Mouse (Mus musculus) CH12.LX (cell line): Measurements from ENCODE around the gene Rapgef2. TPM values are rescaled to one million over a fixed set of nuclear protein-coding genes. Genes with fewer than 3 reads are reported as not detected.

Experiments used
- DNase-seq: peaks from one replicate; pipeline ENCODE4 v3.0.0-alpha.2; 2013; ENCODE audit errors: extremely low read depth
- H3K27ac ChIP-seq: 2 replicates; pipeline ENCODE4 v1.5.1; 2012; ENCODE audit warnings: low read depth, mild to moderate bottlenecking, control low read depth, moderate library complexity; ENCODE audit not compliant: insufficient read depth
- H3K27me3 ChIP-seq: replicated peaks from 2 replicates; pipeline ENCODE3; 2012; ENCODE audit warnings: inconsistent platforms
- H3K36me3 ChIP-seq, 2 experiments: replicated peaks in 1 of 2; 2 replicates each; pipeline versions ENCODE3 to v1.6.1; 2012; ENCODE audit warnings: inconsistent platforms in 1 of 2, low read length in 1 of 2, mild to moderate bottlenecking in 1 of 2, mixed read lengths in 1 of 2, moderate library complexity in 1 of 2; ENCODE audit not compliant: control insufficient read depth in 1 of 2, insufficient read depth in 1 of 2
- H3K4me1 ChIP-seq, 2 experiments: 2 replicates each; pipeline ENCODE4 v1.6.1; 2012; ENCODE audit warnings: inconsistent platforms in 1 of 2, moderate library complexity in 1 of 2; ENCODE audit not compliant: insufficient read depth in 2 of 2, control insufficient read depth in 1 of 2
- H3K4me2 ChIP-seq: 2 replicates; pipeline ENCODE4 v1.6.1; 2012; ENCODE audit warnings: low read depth, mild to moderate bottlenecking, control low read depth; ENCODE audit not compliant: poor library complexity, insufficient read depth, severe bottlenecking
- H3K4me3 ChIP-seq, 3 experiments: fragments of 150-350 bp in 1 of 3; sonication (generic) in 1 of 3; replicated peaks in 1 of 3; 2 replicates each; pipeline versions ENCODE3 to v1.5.1; 2011 to 2012; ENCODE audit warnings: low read depth in 2 of 3, low read length in 2 of 3, mild to moderate bottlenecking in 2 of 3, moderate library complexity in 2 of 3, control low read depth in 1 of 3, improper control_type of control experiment in 1 of 3, inconsistent platforms in 1 of 3, mixed read lengths in 1 of 3; ENCODE audit not compliant: poor library complexity in 1 of 3
- H3K79me2 ChIP-seq: replicated peaks from 2 replicates; pipeline ENCODE4 v1.6.1; 2012; ENCODE audit warnings: mild to moderate bottlenecking, moderate library complexity; ENCODE audit not compliant: control insufficient read depth, poor library complexity, insufficient read depth, severe bottlenecking; ENCODE audit errors: extremely low read depth
- H3K9ac ChIP-seq: 2 replicates; pipeline ENCODE4 v1.6.1; 2012; ENCODE audit warnings: low read depth, mild to moderate bottlenecking, control low read depth, moderate library complexity; ENCODE audit not compliant: insufficient read depth
- H3K9me3 ChIP-seq: replicated peaks from 2 replicates; pipeline ENCODE3; 2012; ENCODE audit warnings: low read length, inconsistent platforms, mixed read lengths
- BHLHE40 ChIP-seq: IDR thresholded peaks from 2 replicates; pipeline ENCODE4 v1.6.1; 2011; ENCODE audit warnings: mild to moderate bottlenecking, low read depth, low read length, improper control_type of control experiment
- CHD2 ChIP-seq: IDR thresholded peaks from 2 replicates; pipeline ENCODE4 v1.6.1; 2011; ENCODE audit warnings: low read length, improper control_type of control experiment
- E2F4 ChIP-seq: IDR thresholded peaks from 2 replicates; pipeline ENCODE4 v1.6.1; 2011; ENCODE audit warnings: low read depth, low read length, improper control_type of control experiment; ENCODE audit not compliant: insufficient replicate concordance
- ELF1 ChIP-seq: IDR thresholded peaks from 2 replicates; pipeline ENCODE4 v1.6.1; 2014; ENCODE audit warnings: low read depth, mild to moderate bottlenecking, inconsistent platforms, low read length, improper control_type of control experiment
- EP300 ChIP-seq: IDR thresholded peaks from 2 replicates; pipeline ENCODE4 v1.6.1; 2011; ENCODE audit warnings: low read length, improper control_type of control experiment
- ETS1 ChIP-seq: conservative IDR thresholded peaks from 2 replicates; pipeline ENCODE4 v1.6.1; 2012; ENCODE audit warnings: low read depth, mild to moderate bottlenecking, inconsistent platforms, low read length, improper control_type of control experiment, moderate library complexity
- GABPA ChIP-seq: IDR thresholded peaks from 2 replicates; pipeline ENCODE4 v1.6.1; 2012; ENCODE audit warnings: low read depth, low read length, improper control_type of control experiment, inconsistent platforms; ENCODE audit not compliant: insufficient replicate concordance
- JUN ChIP-seq: IDR thresholded peaks from 2 replicates; pipeline ENCODE4 v1.6.1; 2011; ENCODE audit warnings: low read depth, mild to moderate bottlenecking, low read length, improper control_type of control experiment, moderate library complexity; ENCODE audit not compliant: insufficient read depth
- KAT2A ChIP-seq: IDR thresholded peaks from 2 replicates; pipeline ENCODE4 v1.6.1; 2012; ENCODE audit warnings: low read length, improper control_type of control experiment, inconsistent platforms; ENCODE audit not compliant: insufficient replicate concordance
- MAFK ChIP-seq: IDR thresholded peaks from 2 replicates; pipeline ENCODE4 v1.6.1; 2011; ENCODE audit warnings: low read length, improper control_type of control experiment; ENCODE audit not compliant: insufficient replicate concordance
- MAZ ChIP-seq: IDR thresholded peaks from 2 replicates; pipeline ENCODE4 v1.6.1; 2012; ENCODE audit warnings: low read depth, mild to moderate bottlenecking, inconsistent platforms, low read length, improper control_type of control experiment, moderate library complexity
- MXI1 ChIP-seq: IDR thresholded peaks from 2 replicates; pipeline ENCODE4 v1.6.1; 2011; ENCODE audit warnings: mild to moderate bottlenecking, low read depth, low read length, improper control_type of control experiment
- MYC ChIP-seq: IDR thresholded peaks from 2 replicates; pipeline ENCODE4 v1.6.1; 2011; ENCODE audit warnings: low read depth, mild to moderate bottlenecking, improper control_type of control experiment, low read length
- POLR2AphosphoS2 ChIP-seq: IDR thresholded peaks from 2 replicates; pipeline ENCODE4 v1.6.1; 2011; ENCODE audit warnings: low read depth, low read length, improper control_type of control experiment
- RAD21 ChIP-seq: IDR thresholded peaks from 2 replicates; pipeline ENCODE4 v1.6.1; 2011; ENCODE audit warnings: low read depth, mild to moderate bottlenecking, low read length, improper control_type of control experiment, moderate library complexity
- TBP ChIP-seq: conservative IDR thresholded peaks from 2 replicates; pipeline ENCODE4 v1.6.1; 2011; ENCODE audit warnings: low read depth, low read length, improper control_type of control experiment
- TCF12 ChIP-seq: IDR thresholded peaks from 2 replicates; pipeline ENCODE4 v1.6.1; 2014; ENCODE audit warnings: low read depth, mild to moderate bottlenecking, inconsistent platforms, low read length, improper control_type of control experiment
- UBTF ChIP-seq: IDR thresholded peaks from 2 replicates; pipeline ENCODE4 v1.6.1; 2012; ENCODE audit warnings: low read depth, mild to moderate bottlenecking, inconsistent platforms, low read length, improper control_type of control experiment, moderate library complexity
- USF2 ChIP-seq: conservative IDR thresholded peaks from 2 replicates; pipeline ENCODE4 v1.6.1; 2011; ENCODE audit warnings: low read depth, low read length, improper control_type of control experiment
- ZC3H11A ChIP-seq: IDR thresholded peaks from 2 replicates; pipeline ENCODE4 v1.6.1; 2012; ENCODE audit warnings: low read depth, mild to moderate bottlenecking, inconsistent platforms, low read length, improper control_type of control experiment
- ZNF384 ChIP-seq: IDR thresholded peaks from 2 replicates; pipeline ENCODE4 v1.6.1; 2012; ENCODE audit warnings: low read depth, low read length, improper control_type of control experiment, inconsistent platforms
- dilution Hi-C: fragments of 300-500 bp; cut with MboI; formaldehyde crosslinking; loops from 2 replicates; pipeline ENCODE4 v1.14.3; 2020; ENCODE audit warnings: low sequenced_read_pairs; ENCODE audit not compliant: extremely low pct_unique_long_range_greater_than_20kb, extremely low pct_ligation_motif_present
- in situ Hi-C: fragments of 300-500 bp; cut with MboI; formaldehyde crosslinking; loops from 3 replicates; pipeline ENCODE4 v1.14.3; 2019; ENCODE audit warnings: low sequenced_read_pairs, low pct_ligation_motif_present, low pct_unique_long_range_greater_than_20kb, mixed read lengths
- polyA plus RNA-seq: library from polyadenylated mRNA; unstranded; fragments of >175 nt; gene quantifications from 2 replicates; pipeline ENCODE4 v1.2.1, GENCODE M21; 2012; ENCODE audit warnings: low read depth; ENCODE audit not compliant: insufficient read length
- total RNA-seq, 2 experiments: library from RNA; depleted of rRNA; stranded (reverse); fragments of 300-350 nt in 1 of 2; fragments of >200 nt in 1 of 2; gene quantifications; 2 replicates each; pipeline ENCODE4 v1.2.3; 2012 to 2014

Gene Rapgef2
- total and polyA plus RNA-seq, 3 experiments = 0.72 to 3.1 (median 2.6) TPM

DNA sequence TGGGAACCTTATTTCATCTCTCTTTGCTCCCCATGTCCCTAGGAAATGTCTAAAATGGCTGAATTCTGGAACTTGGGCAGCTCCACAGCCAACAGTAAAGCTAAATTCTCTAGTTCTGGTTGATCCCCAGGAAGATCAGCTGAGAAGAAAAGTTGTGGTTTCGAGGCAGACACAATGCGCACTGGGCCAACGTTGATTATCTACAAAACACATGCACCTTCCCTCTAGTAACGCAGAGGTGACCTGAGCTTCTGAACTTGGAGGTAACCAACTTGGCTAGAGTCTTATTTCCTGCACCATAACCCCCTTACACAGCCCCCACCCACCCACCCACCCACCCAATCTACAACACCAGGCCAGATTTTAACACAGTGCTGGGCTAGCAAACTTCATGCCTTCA is 55.6 kb downstream of the Rapgef2 start:
- no peaks in the 10 kb centered on the region for H3K79me2 ChIP-seq
- dilution Hi-C loops = no loop called here
- H3K9ac ChIP-seq = no peak overlapping the region
- no peak overlapping the region for H3K4me2 ChIP-seq
- no peaks in the 10 kb centered on the region for H3K36me3 ChIP-seq
- no peaks in the 10 kb centered on the region for H3K9me3 ChIP-seq
- H3K4me1 ChIP-seq = peaks cover 0 to 2% of the 10 kb centered on the region in 2 experiments; a peak in 1 of 4 replicates
- H3K27me3 ChIP-seq = no peaks in the 10 kb centered on the region
- no peak for DNase-seq
- no peak overlapping the region for H3K4me3 ChIP-seq
- in situ Hi-C loops = no loop called here
- TF ChIP-seq MYC (no peak), ZC3H11A (no peak), JUN (no peak), UBTF (no peak), USF2 (no peak), ETS1 (no peak), TCF12 (no peak), RAD21 (no peak), POLR2AphosphoS2 (no peak), CHD2 (no peak), MAFK (no peak), GABPA (no peak), TBP (no peak), KAT2A (no peak), ELF1 (no peak), MXI1 (no peak)
- no peak overlapping the region for H3K27ac ChIP-seq

GRCm38 (mm10) chr3:79229546-79229945 is 56.8 kb downstream of the Rapgef2 start:
- Histone ChIP-seq H3K79me2 (no peaks in the 10 kb centered on the region), H3K9me3 (no peaks in the 10 kb centered on the region), H3K4me2 (no peak overlapping the region), H3K27me3 (no peaks in the 10 kb centered on the region)
- in situ Hi-C loops (no loop called here), dilution Hi-C loops (no loop called here)
- no peak for DNase-seq
- TF ChIP-seq E2F4 (no peak), BHLHE40 (no peak), MAZ (no peak), ZNF384 (no peak), JUN (no peak), EP300 (no peak), MAFK (no peak)
- TF ChIP-seq, all 38 proteins: peak for 0
- Histone ChIP-seq H3K27ac (no peak overlapping the region), H3K4me1 (peaks cover 0 to 2% of the 10 kb centered on the region in 2 experiments; a peak in 1 of 4 replicates), H3K9ac (no peak overlapping the region), H3K36me3 (no peaks in the 10 kb centered on the region), H3K4me3 (no peak overlapping the region)
